ENCODE assay signal across 38 mouse cellular contexts in genomic region chr9:78386947-78387346, GRCm38 (mm10). TPM values are rescaled to one million over a fixed set of nuclear protein-coding genes. Genes with fewer than 3 reads are reported as not detected.
"Had no signal": no experiment of that assay in that cellular context is flagged by ENCODE, and none has a peak within 500 bp of the region (broad histone marks: within the 10 kb centered on the region; RNA-seq: fewer than 3 reads in every experiment).

No protein-coding gene starts in this region.

- H3K9me3 ChIP-seq: embryonic facial prominence, embryonic 10.5 days; embryonic facial prominence, embryonic 12.5 days; embryonic facial prominence, embryonic 13.5 days; embryonic facial prominence, embryonic 15.5 days; forebrain, embryonic 10.5 days; forebrain, embryonic 12.5 days; forebrain, embryonic 13.5 days; forebrain, embryonic 15.5 days had no signal

- DNase-seq: cerebellum, adult 9-10 months; cerebellum, adult 9-11 months; cerebellum, postnatal 10 days; cerebellum, postnatal 14 days; cerebellum, postnatal 25 days; cerebellum, postnatal 36 days; embryo, embryonic 11 days; forebrain, postnatal 0 days; gastrocnemius, adult 2 months; gastrocnemius, postnatal 14 days; gastrocnemius, postnatal 25 days; gastrocnemius, postnatal 36 days; heart, adult 11 months; heart, adult 18-20 months; heart, adult 2 months had no signal

- H3K4me2 ChIP-seq: embryonic facial prominence, embryonic 12.5 days; embryonic facial prominence, embryonic 13.5 days; embryonic facial prominence, embryonic 15.5 days; forebrain, embryonic 12.5 days; forebrain, embryonic 13.5 days; forebrain, embryonic 15.5 days had no signal

- H3K4me3 ChIP-seq: embryonic facial prominence, embryonic 10.5 days; embryonic facial prominence, embryonic 12.5 days; embryonic facial prominence, embryonic 13.5 days; embryonic facial prominence, embryonic 15.5 days; erythroblast, embryonic 14.5 days; forebrain, embryonic 10.5 days; forebrain, embryonic 12.5 days; forebrain, embryonic 13.5 days; forebrain, embryonic 15.5 days; gastrocnemius, adult 2 months; heart, adult 2 months had no signal

- H3K27me3 ChIP-seq: embryonic facial prominence, embryonic 12.5 days; forebrain, embryonic 15.5 days had no signal

- H3K36me3 ChIP-seq: embryonic facial prominence, embryonic 10.5 days; embryonic facial prominence, embryonic 12.5 days; embryonic facial prominence, embryonic 13.5 days; embryonic facial prominence, embryonic 15.5 days; forebrain, embryonic 10.5 days; forebrain, embryonic 12.5 days; forebrain, embryonic 15.5 days had no signal

- H3K4me1 ChIP-seq: embryonic facial prominence, embryonic 10.5 days; embryonic facial prominence, embryonic 12.5 days; embryonic facial prominence, embryonic 13.5 days; embryonic facial prominence, embryonic 15.5 days; forebrain, embryonic 10.5 days; forebrain, embryonic 12.5 days; forebrain, embryonic 13.5 days; forebrain, embryonic 15.5 days had no signal

- H3K27ac ChIP-seq: embryonic facial prominence, embryonic 10.5 days; embryonic facial prominence, embryonic 12.5 days; embryonic facial prominence, embryonic 13.5 days; embryonic facial prominence, embryonic 15.5 days; forebrain, embryonic 10.5 days; forebrain, embryonic 12.5 days; forebrain, embryonic 13.5 days; forebrain, embryonic 15.5 days; gastrocnemius, adult 2 months; heart, adult 2 months had no signal

- H3K9ac ChIP-seq: embryonic facial prominence, embryonic 12.5 days; embryonic facial prominence, embryonic 13.5 days; embryonic facial prominence, embryonic 15.5 days; forebrain, embryonic 12.5 days; forebrain, embryonic 13.5 days; forebrain, embryonic 15.5 days; forebrain, postnatal 0 days had no signal

RNA-seq across cellular contexts. Expression of gene Ooep, which starts 8.4 kb away (rescaled TPM):
- total RNA-seq: common myeloid progenitor, adult 5-6 weeks; gastrocnemius, adult 18-20 months; gastrocnemius, adult 2 months; gastrocnemius, adult 8-10 months; gastrocnemius, postnatal 36 days; granulocyte monocyte progenitor cell, adult 5-6 weeks; heart, adult 18-20 months; heart, adult 2 months; heart, adult 8-10 months had no signal
- polyA plus RNA-seq: erythroblast, embryonic 14.5 days; gonadal fat pad, adult 2 months; heart, adult 2 months had no signal

RNA-seq across cellular contexts. Expression of gene Ddx43, which starts 8.6 kb away (rescaled TPM):
- total RNA-seq: gastrocnemius, adult 18-20 months; gastrocnemius, adult 2 months; gastrocnemius, adult 8-10 months; gastrocnemius, postnatal 14 days; gastrocnemius, postnatal 25 days; gastrocnemius, postnatal 36 days; granulocyte monocyte progenitor cell, adult 5-6 weeks; heart, adult 18-20 months; heart, adult 2 months; heart, adult 8-10 months had no signal
- polyA plus RNA-seq: embryonic facial prominence, embryonic 11.5 days; erythroblast, embryonic 14.5 days; gonadal fat pad, adult 2 months; heart, adult 2 months had no signal

RNA-seq across cellular contexts. Expression of gene Dppa5a, which starts 19.0 kb away (rescaled TPM):
- total RNA-seq: common myeloid progenitor, adult 5-6 weeks; gastrocnemius, adult 18-20 months; gastrocnemius, adult 2 months; gastrocnemius, adult 8-10 months; gastrocnemius, postnatal 14 days; gastrocnemius, postnatal 25 days; gastrocnemius, postnatal 36 days; gastrocnemius, postnatal 4 days; granulocyte monocyte progenitor cell, adult 5-6 weeks; heart, adult 18-20 months; heart, adult 2 months; heart, adult 8-10 months had no signal
- polyA plus RNA-seq: cortical plate, adult 2 months; embryonic facial prominence, embryonic 10.5 days; embryonic facial prominence, embryonic 11.5 days; embryonic facial prominence, embryonic 14.5 days; erythroblast, embryonic 14.5 days; forebrain, embryonic 10.5 days; gonadal fat pad, adult 2 months; heart, adult 2 months had no signal

RNA-seq across cellular contexts. Expression of gene Gsta2, which starts 31.4 kb away (rescaled TPM):
- total RNA-seq: common myeloid progenitor, adult 5-6 weeks; forebrain, postnatal 0 days; gastrocnemius, adult 2 months; gastrocnemius, adult 8-10 months; gastrocnemius, postnatal 14 days; gastrocnemius, postnatal 25 days; gastrocnemius, postnatal 36 days; gastrocnemius, postnatal 4 days; granulocyte monocyte progenitor cell, adult 5-6 weeks had no signal
- polyA plus RNA-seq: embryonic facial prominence, embryonic 10.5 days; embryonic facial prominence, embryonic 11.5 days; embryonic facial prominence, embryonic 12.5 days; erythroblast, embryonic 14.5 days; forebrain, embryonic 10.5 days; forebrain, embryonic 11.5 days; forebrain, embryonic 12.5 days; forebrain, embryonic 13.5 days; forebrain, embryonic 14.5 days; forebrain, embryonic 15.5 days; forebrain, embryonic 16.5 days; forebrain, postnatal 0 days; frontal cortex, adult 2 months had no signal
